Mouse (Mus musculus) embryonic facial prominence, embryonic 15.5 days (tissue): ENCODE measurements around the gene Kbtbd13. TPM values are rescaled to one million over a fixed set of nuclear protein-coding genes. Genes with fewer than 3 reads are reported as not detected.
A peak's percentile ranks its signal among the peaks of the same experiment; 100 is the strongest.
"Not testable (repeated sequence)": the region's sequence is repeated elsewhere in the genome, so short reads cannot be mapped to it uniquely, and the experiment has no call there.

Source experiments
- ATAC-seq: fragments of 200-750 bp; cut with Nextera tagmentation; 2 replicates; pipeline ENCODE4 v1.8.0; 2017; ENCODE audit warnings: low read depth, moderate TSS enrichment; ENCODE audit not compliant: insufficient number of reproducible peaks, low FRiP score, low TSS enrichment
- H3K27ac ChIP-seq: fragments of 300-500 bp; sonication (generic); replicated peaks from 2 replicates; pipeline ENCODE4 v1.5.1; 2015; ENCODE audit warnings: mild to moderate bottlenecking, inconsistent platforms
- H3K27me3 ChIP-seq: fragments of 300-500 bp; sonication (generic); 2 replicates; pipeline ENCODE4 v1.6.1; 2015; ENCODE audit warnings: inconsistent platforms
- H3K36me3 ChIP-seq: fragments of 300-500 bp; sonication (generic); 2 replicates; pipeline ENCODE4 v1.6.1; 2015; ENCODE audit warnings: mild to moderate bottlenecking, inconsistent platforms
- H3K4me1 ChIP-seq: fragments of 300-500 bp; sonication (generic); 2 replicates; pipeline ENCODE4 v1.6.1; 2015; ENCODE audit warnings: inconsistent platforms
- H3K4me2 ChIP-seq: fragments of 300-500 bp; sonication (generic); replicated peaks from 2 replicates; pipeline ENCODE4 v1.6.1; 2015; ENCODE audit warnings: mild to moderate bottlenecking, inconsistent platforms
- H3K4me3 ChIP-seq: fragments of 300-500 bp; sonication (generic); replicated peaks from 2 replicates; pipeline ENCODE4 v1.5.1; 2015; ENCODE audit warnings: mild to moderate bottlenecking, inconsistent platforms
- H3K9ac ChIP-seq: fragments of 300-500 bp; sonication (generic); 2 replicates; pipeline ENCODE4 v1.6.1; 2015; ENCODE audit warnings: inconsistent platforms
- H3K9me3 ChIP-seq: fragments of 300-500 bp; sonication (generic); replicated peaks from 2 replicates; pipeline ENCODE4 v1.6.1; 2016; ENCODE audit warnings: inconsistent platforms
- WGBS: fragments of 180-500 bp; shearing (Covaris S2); methylation state at CpG from one replicate; pipeline ENCODE4 v1.1.7; 2015; 5-methylcytosine and 5-hydroxymethylcytosine counted together
- polyA plus RNA-seq: library from polyadenylated mRNA; unstranded; fragments of >200 nt; fragmentation: Nextera tagmentation; extraction: Ambion mirVana; gene quantifications from 2 replicates; pipeline ENCODE4 v1.2.1, GENCODE M21; 2015

Gene Kbtbd13
- polyA plus RNA-seq, 1 experiment from 2014 or later, result 1.5 TPM

- no peaks in the 10 kb centered on the region for H3K9me3 ChIP-seq
- H3K27ac ChIP-seq, result peak overlapping the region; percentile 96
- peak overlapping the region; percentile 99 for H3K9ac ChIP-seq
- peak overlapping the region; percentile 85 for H3K4me2 ChIP-seq
- peaks cover 12% of the 10 kb centered on the region for H3K4me1 ChIP-seq
- no peaks in the 10 kb centered on the region for H3K36me3 ChIP-seq
- under 1% methylated on average over 77 of the region's 77 CpGs for WGBS
- H3K27me3 ChIP-seq, result no peaks in the 10 kb centered on the region
- H3K4me3 ChIP-seq, result peak overlapping the region; percentile 96
- peak; percentile 67 for ATAC-seq
Observed at GRCm38 (mm10) chr9:65346476-65347111, 44.9 kb downstream of the Kbtbd13 start.

- H3K27me3 ChIP-seq, result no peaks in the 10 kb centered on the region
- ATAC-seq, result peak; percentile 93
- H3K4me1 ChIP-seq, result peaks cover 12% of the 10 kb centered on the region
- peak within 1 kb of the TSS; percentile 85 for H3K4me2 ChIP-seq
- peak within 1 kb of the TSS; percentile 99 for H3K9ac ChIP-seq
- no peaks in the 10 kb centered on the region for H3K36me3 ChIP-seq
- 1% methylated on average over 46 of the region's 59 CpGs for WGBS
- peak within 1 kb of the TSS; percentile 96 for H3K27ac ChIP-seq
- peak within 1 kb of the TSS; percentile 96 for H3K4me3 ChIP-seq
- no peaks in the 10 kb centered on the region for H3K9me3 ChIP-seq
Observed at GRCm38 (mm10) chr9:65345854-65346475, 45.5 kb downstream of the Kbtbd13 start, which contains the start of gene Pdcd7. TSS of gene Pdcd7 (plus strand) at chr9:65346104.

GRCm38 (mm10) chr9:65345439-65345838 is 46.0 kb downstream of the Kbtbd13 start:
- peak overlapping the region; percentile 96 for H3K4me3 ChIP-seq
- peak overlapping the region; percentile 85 for H3K4me2 ChIP-seq
- not testable (repeated sequence) for H3K9me3 ChIP-seq, H3K36me3 ChIP-seq, ATAC-seq, H3K27me3 ChIP-seq
- H3K27ac ChIP-seq, result peak overlapping the region; percentile 96
- 58% methylated on average over 11 of the region's 11 CpGs for WGBS
- peaks cover 12% of the 10 kb centered on the region for H3K4me1 ChIP-seq
- peak overlapping the region; percentile 33 for H3K9ac ChIP-seq

GRCm38 (mm10) chr9:65340414-65340813 is 51.0 kb downstream of the Kbtbd13 start:
- Histone ChIP-seq H3K27me3 (no peaks in the 10 kb centered on the region), H3K9ac (no peak overlapping the region), H3K4me1 (no peaks in the 10 kb centered on the region), H3K9me3 (no peaks in the 10 kb centered on the region), H3K36me3 (no peaks in the 10 kb centered on the region), H3K27ac (no peak overlapping the region), H3K4me3 (no peak overlapping the region), H3K4me2 (no peak overlapping the region)
- no peak for ATAC-seq
- 85% methylated on average over 2 of the region's 2 CpGs for WGBS

- Histone ChIP-seq H3K4me3 (no peak overlapping the region), H3K9ac (no peak overlapping the region), H3K4me1 (no peaks in the 10 kb centered on the region), H3K4me2 (no peak overlapping the region), H3K27ac (no peak overlapping the region), H3K9me3 (no peaks in the 10 kb centered on the region), H3K27me3 (no peaks in the 10 kb centered on the region), H3K36me3 (no peaks in the 10 kb centered on the region)
- ATAC-seq, result no peak
- WGBS, result 83% methylated on average over 4 of the region's 4 CpGs
Observed at GRCm38 (mm10) chr9:65339146-65339545, 52.3 kb downstream of the Kbtbd13 start.

Other genes starting within 250 kb of the Kbtbd13 start
- gene Parp16, start 196.3 kb downstream of the Kbtbd13 start, polyA plus RNA-seq, result 7.5 and 8.9 TPM in 2 replicates
- gene Cilp, start 126.5 kb downstream of the Kbtbd13 start, polyA plus RNA-seq, result 2.6 and 3.5 TPM in 2 replicates
- gene Clpx, start 97.4 kb downstream of the Kbtbd13 start, polyA plus RNA-seq, result 55.7 and 57.6 TPM in 2 replicates
- gene Pdcd7, start 45.5 kb downstream of the Kbtbd13 start, polyA plus RNA-seq, result 10.9 and 11.4 TPM in 2 replicates
- gene Ubap1l, start 30.6 kb downstream of the Kbtbd13 start, polyA plus RNA-seq, result 0.25 TPM in 1 of 2 replicates, not detected in the other
- gene Rasl12, start 6.9 kb upstream of the Kbtbd13 start, polyA plus RNA-seq, result 8.6 and 8.7 TPM in 2 replicates
- not detected in 2 replicates for gene Slc51b, start 31.3 kb upstream of the Kbtbd13 start, polyA plus RNA-seq
- gene Mtfmt, start 44.1 kb upstream of the Kbtbd13 start, polyA plus RNA-seq, result 20.6 and 21.3 TPM in 2 replicates
- gene Spg21, start 69.3 kb upstream of the Kbtbd13 start, polyA plus RNA-seq, result 144 and 153 TPM in 2 replicates
- 0.32 and 0.51 TPM in 2 replicates for gene Ankdd1a, start 128.5 kb upstream of the Kbtbd13 start, polyA plus RNA-seq
- gene Plekho2, start 188.4 kb upstream of the Kbtbd13 start, polyA plus RNA-seq, result 15.0 and 16.0 TPM in 2 replicates
- gene Pif1, start 195.5 kb upstream of the Kbtbd13 start, polyA plus RNA-seq, result 10.8 and 11.5 TPM in 2 replicates
- gene Rbpms2, start 238.0 kb upstream of the Kbtbd13 start, polyA plus RNA-seq, result 7.9 and 8.9 TPM in 2 replicates